Mouse (Mus musculus) adipocyte (in vitro differentiated cells): ENCODE measurements around the gene Ano8.

ENCODE experiments used
- DNase-seq: peaks from one replicate; pipeline ENCODE4 v3.0.0-alpha.2; 2016; ENCODE audit warnings: low spot score

Gene Ano8

DNA sequence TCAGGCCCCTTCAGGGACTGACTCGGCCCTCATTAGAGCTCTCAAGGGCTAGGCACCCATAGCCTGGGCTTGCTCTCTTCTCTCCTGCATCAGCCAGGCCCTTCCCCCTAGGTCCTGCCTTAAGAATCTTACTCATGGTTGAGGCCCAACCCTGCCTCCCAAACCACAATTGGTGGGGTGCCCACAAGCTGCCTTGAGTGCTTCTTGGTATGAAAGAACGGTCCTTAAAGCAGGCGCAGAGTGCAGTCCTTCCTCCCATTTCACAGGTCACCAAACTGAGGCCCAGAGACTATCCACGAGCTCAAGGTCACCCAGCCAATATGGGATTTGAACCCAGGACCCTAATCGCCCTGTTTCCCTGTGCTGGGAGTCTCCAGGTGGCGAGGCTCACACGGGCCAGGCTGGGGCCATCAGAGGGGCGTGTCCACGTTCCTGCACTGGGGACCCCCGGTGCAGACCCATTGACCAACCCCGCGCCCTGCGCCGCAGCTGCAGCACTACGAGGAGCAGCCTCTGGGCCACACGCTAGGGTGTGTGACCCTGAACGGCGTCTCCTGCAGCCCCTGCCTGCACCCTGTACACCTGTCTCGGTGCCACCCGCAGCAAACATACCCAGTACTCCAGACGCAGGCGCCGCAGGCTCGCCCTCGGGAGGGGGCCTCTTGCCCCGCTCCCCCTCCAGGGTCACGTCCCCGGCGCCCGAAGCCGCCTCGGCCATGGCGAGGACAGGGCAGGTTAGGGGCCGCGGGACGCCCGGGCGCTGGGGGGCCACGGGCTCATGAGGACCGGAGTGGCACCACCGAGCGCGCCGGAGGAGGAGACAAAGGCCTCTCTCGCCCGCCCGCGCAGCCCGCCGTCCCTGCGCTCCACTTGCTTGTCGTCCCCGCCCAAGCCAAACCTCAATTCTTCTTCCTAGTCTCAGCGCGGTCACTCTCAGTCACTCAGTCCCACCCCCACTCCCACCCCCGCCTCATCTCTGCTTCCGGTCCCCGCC lies at the start of gene Ano8:
TSS of gene Ano8 (minus strand) at position 822 of the 994 bp plus-strand sequence.
- peak; percentile 87 for DNase-seq

DNA sequence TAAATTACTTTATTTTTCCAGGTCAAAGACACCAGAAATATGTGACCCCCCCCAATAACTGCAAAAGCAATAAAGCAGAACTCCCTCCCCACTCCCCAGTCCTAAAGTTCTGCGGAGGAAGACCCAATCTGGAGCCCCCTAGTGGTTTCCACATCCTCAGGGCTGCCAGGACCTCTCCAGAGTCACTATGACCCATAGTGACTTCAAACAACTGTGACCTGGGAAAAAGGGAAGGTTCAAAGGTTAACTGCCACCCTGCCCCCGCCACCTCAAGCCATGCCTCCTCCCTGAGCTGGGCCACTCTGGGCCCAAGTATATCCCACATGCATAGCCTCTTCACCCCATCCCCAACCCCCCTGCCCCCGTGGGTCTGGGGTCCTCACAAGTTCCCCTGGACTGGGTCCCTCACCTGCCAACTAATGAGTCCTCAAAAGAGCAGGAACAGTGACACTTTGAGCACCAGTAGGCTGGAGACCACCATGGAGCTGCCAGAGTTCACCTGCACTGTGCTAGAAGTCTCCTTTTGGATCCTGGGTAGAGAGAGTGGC lies 48.6 kb upstream of the Ano8 start:
- DNase-seq, result no peak

DNA sequence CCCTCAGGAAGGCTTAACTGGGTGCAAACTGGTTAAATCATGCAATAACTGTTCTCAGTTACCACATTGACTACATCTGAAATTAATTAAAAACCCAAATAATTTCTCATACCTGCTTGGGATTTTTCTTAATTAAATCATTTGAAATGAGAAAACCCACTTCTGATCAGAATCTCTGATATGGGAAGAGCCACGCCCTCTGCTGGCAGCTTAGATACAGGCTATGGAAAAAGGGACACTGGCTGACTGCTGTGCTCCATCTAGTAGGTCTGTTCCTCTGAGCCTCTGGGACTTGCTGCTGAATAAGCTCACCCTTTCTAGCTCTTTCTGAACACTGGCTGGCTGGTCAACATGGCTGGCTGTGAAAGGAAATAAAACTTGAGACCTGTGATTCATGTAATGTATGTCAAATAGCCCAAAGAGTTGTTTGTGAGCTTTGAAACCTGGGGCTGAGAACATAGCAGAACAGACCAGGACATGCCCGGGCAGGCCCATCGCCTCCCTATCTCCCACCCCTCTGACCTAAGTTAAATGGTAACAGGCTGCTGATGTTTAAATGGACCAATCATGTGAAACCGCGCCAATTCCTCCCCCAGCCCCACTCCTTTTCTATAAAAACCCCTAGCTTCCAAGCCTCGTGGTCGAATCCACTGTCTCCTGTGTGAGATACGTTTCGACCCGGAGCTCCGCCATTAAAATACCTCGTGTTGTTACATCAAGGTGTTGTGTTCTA lies 45.1 kb upstream of the Ano8 start:
- peak; percentile 50 for DNase-seq

DNA sequence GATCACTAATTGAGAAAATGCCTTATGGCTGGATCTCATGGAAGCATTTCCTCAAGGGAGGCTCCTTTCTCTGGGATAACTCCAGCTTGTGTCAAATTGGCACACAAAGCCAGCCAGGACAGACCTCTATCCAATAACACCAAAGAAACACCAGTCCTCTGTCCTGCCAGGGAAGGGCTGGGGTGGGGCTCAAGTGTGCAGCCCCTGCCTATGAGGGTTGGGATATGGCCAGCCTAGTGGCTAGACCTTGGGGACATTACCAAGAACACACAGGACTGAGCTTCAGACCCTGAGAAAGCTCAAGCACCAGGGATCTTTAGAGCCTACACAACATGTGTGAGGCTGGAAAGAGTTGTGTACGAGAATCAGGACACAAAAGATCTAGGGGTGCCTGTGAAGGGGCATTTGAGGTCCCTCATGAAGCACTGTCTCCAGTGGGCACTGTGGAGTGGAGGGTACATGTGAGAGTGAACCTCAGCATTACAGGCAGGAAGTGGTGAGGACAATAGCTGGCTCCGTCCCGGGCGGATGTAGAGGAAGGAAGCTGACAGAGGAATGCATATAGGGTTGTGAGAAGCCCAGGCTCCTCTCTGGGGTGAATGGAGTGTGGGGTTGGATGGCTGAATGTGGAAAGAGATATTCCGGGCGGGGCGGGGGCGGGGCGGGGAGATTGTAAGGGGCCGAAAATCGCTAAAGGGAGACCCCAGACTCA lies 42.8 kb upstream of the Ano8 start:
- no peak for DNase-seq

DNA sequence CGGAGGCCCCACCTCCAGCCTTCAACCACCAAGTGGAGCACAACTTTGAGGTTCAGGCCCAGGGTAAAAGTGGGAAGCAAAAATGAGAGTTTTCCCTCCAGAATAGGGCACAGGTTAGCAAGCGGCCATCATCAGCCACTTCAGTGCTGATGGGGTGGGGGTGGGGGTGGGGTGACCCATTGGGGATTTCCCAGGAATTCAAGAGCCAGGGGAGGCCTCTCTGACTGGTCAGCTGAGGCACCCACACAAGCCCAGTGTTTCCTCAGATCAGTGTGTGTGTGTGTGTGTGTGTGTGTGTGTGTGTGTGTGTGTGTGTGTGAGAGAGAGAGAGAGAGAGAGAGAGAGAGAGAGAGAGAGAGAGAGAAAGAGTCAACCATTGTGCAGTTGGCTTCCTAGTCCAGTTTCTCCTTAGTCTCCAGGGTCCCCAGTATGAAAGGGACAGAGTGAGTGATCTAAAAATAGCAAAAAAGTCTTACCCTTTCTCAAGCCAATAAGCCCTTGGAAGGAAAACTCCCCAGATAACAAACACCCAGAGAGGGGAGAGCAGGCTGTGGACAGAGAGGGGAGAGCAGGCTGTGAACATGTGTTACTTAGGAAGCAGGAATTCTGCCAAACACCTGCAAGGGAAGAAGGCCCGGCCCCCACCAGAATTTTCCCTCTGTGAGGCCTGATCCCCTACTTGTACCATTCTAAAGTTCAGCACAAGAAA lies 41.6 kb upstream of the Ano8 start:
- DNase-seq, result no peak

DNA sequence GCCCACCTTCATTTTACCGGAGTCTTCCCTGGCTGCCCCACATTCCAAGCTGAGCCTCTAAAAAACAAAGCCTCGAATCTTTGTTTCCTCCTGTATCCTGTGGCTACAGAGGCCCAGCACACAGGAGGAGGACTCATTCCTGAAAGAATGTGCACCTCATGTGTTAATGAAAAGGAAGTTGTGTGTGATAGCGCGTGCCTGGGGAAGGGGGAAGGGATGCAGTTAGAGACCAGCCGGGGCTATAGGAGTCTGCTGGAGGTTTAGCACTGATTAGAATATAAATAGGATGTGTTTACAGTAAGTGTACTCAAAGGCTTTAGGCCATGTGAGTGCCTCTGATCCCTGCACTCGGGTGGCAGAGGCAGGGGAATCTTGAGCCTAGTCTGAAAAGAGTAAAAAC lies 40.5 kb upstream of the Ano8 start:
- DNase-seq, result no peak

DNA sequence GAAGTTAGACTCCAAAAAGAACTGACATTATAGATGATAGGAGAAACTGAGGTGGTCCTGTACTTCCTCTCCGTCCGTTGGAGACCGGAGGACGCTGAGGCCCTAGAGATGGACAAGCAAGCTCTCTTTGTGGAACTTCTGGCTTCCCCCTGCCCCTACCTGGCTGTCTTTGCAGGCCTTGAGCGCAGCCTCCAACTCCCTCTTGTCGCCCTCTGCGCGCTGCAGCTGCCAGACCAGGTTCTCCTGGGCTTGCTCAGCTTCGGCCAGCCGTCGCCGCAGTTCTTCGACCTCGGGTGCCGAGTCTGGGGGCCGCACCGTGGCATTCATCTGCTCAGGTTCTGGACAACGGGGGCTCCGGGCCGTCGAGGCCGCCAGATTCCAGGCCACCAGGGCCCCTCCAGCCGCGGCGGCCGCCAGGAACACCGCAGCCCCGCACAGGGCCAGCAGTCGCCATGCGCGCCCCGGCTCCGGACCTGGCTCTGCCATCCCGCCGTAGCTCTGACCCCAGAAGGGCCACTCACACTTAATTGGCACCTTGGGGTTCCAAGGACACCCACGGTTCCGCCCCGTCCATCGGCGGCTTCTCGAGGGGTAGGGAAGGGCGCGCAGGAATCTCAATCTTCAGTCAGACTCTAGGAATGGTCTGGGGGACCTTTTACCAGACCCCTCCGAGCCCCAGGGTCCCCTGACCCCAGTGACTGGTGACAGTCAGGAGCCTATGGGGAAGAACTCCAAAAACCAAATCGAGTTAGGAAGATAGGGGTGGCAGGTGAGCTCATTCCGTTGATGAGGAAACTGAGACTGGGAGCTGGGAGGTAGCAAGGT lies 39.7 kb upstream of the Ano8 start, which contains the start of gene Ccdc194:
TSS of gene Ccdc194 (minus strand) at position 486 of the 825 bp plus-strand sequence.
- DNase-seq, result no peak

DNA sequence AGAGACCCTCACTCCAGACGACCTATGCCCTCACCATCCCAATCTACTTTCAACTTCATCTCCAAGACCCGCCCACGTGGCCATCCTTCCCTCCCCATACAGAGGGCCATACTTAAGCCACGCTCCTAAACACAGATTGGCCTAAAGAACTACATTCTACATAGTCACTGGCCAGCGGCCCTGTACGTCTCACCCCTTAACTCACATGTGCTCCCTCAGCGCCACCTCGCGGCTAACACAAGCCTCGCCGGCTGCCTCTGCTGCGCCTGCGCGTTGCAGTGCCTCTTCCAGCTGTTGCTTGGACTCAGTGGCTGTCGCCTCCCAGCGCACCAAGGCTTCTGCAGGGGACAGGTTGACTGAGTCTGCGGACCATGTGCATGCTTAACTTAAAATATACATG lies 35.9 kb upstream of the Ano8 start:
- peak; percentile 97 for DNase-seq

DNA sequence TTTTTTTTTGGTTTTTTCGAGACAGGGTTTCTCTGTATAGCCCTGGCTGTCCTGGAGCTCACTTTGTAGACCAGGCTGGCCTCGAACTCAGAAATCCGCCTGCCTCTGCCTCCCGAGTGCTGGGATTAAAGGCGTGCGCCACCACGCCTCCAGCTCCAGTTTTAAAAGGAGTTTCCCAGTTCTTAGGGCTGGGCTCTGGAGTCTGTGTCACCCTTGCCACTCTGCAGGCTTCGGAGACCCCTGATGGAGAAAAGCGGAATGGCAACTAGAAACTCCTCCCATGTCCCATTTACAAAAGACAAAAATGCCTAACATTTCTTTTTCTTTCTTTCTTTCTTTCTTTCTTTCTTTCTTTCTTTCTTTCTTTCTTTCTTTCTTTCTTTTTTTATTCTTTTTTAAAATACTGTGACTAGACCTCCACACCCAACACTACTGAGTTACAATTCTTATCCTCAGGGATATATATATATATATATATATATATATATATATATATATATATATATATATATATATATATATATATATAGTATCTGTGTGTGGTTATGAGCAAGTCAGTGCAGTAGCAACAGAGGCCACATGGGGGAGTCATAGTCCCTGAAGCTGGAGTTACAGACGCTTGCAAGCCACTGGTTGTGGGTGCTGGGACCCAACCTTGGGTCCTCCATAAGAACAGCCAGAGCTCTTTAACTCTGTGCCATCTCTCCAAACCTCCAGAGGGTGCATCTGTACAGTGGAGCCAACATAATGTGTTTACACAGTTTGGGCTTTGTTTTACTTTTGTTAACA lies 33.5 kb upstream of the Ano8 start:
- DNase-seq, result peak; percentile 89

DNA sequence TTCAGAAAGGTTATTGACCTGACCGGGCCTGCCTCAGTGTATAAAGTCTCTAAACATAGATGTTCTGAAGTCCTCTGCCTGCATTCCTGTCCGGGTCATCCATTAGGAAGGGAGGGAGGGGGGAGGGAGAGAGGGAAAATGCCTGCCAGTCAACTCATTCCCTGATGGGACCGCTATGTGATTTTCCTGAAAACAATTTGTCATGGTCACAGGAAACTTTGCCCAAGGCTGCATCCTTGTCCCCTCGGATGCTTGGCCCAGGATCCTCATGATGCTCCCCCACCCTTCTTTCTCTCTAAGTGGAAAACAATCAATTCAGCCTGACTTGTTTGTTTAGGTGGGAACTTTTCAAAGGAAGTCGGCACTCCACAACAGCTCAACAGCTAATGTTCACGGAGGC lies 31.0 kb upstream of the Ano8 start:
- DNase-seq, result no peak

DNA sequence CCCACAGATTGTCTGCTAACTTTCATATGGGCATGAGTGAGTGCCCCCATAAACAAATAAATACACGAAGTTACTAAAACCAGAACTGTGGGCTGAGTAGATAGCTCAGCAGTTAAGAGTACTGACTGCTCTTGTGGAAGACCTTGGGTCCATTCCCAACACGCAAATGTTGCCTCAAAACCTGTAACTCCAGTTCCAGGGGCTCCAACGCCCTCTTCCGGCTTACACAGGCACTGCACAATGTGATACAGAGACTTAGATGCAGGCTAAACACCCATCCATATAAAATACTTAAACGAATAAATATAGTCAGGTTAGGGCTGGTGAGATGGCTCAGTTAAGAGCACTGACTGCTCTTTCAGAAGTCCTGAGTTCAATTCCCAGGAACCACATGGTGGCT lies 29.3 kb upstream of the Ano8 start:
- no peak for DNase-seq

DNA sequence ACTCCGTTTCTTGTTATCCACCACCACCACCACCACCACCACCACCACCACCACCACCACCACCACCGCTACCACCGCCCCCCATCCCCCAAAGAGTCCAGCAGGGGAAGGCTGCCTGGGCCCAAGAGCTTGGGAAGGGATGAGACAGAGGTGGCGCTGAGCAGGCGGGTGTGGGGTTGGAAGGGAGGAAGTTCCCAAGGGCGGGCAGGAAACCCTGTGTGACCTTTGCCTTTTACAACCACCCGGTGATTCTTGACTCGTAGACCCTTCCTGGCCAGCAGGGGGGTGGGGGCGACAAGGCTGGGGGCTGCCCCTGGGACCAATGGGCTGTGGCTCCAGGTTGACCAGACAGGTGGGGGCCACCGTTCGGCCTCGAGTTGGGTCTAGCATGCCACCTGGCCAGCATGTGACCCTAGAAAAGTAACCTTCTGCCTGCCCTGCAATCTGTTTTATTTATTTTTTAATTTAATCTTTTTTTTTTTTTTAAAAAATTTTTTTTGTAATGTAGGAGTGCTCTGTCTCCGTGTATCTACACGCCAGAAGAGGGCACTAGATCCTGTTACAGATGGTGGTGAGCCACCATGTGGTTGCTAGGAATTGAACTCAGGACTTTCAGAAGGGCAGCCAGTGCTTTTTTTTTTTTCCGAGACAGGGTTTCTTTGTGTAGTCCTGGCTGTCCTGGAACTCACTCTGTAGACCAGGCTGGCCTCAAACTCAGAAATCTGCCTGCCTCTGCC lies 27.4 kb upstream of the Ano8 start:
- DNase-seq, result no peak

DNA sequence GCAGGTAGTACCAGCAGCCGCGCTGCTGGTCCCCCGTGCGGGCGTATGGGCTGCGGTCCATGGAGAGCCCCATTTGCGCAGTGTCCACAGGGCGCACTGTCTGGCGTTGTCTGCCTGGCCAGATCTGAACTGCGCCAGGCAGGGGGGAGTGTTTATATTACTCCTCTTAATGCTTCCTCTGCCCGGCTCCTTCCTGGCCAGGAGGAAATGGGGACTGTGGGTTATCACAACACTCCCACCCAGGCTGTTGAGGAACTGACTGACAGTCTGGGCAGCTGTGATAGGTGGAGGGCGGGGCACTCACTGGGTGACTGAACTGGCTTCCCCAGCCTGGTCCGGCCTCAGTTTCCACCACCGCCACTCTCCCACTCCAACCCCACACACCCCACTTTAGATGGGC lies 25.9 kb upstream of the Ano8 start, which contains the start of gene Plvap:
TSS of gene Plvap (minus strand) at position 109 of the 400 bp plus-strand sequence.
- no peak for DNase-seq

DNA sequence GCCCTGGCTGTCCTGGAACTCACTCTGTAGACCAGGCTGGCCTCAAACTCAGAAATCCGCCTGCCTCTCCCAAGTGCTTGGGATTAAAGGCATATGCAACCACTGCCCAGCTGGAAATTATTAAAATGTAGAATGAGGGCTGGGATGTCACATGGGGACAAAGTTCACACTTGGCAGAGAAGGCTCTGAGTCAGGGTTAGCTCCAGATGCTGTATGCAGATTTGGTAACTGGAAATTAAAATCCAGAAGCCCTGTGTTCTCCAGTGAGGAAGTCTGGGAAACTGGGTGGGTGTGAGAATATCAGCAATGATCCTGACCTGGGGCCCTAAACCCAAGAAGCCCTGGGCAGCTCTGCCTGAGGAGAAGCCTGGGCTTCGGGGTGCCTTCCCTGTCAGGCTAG lies 23.6 kb upstream of the Ano8 start:
- DNase-seq, result peak; percentile 86

DNA sequence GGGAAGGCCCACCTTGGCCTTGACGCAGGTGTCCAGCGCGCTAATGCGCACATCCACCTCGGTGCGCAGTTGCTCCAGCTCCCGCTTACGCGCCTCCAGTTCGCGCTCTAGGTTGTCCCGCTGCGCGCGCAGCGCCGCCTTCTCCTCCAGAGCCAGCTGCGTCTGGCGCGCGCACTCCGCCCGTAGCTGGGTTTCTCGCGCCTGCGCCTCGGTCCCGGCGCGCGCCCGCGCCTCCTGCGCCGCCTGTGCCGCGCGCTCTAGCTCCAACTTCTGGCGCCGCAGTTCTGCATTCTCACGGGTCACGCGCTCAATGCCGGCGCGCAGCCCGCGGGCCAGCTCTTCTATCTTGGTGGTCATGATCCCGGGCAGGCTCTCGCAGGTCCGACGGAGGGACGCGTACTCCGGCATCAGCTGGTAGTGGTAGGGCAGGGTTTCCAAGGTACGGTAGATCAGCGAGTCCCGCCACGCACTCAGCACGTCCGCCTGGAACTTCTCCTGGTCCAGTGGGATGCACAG lies 21.9 kb upstream of the Ano8 start:
- DNase-seq, result no peak

DNA sequence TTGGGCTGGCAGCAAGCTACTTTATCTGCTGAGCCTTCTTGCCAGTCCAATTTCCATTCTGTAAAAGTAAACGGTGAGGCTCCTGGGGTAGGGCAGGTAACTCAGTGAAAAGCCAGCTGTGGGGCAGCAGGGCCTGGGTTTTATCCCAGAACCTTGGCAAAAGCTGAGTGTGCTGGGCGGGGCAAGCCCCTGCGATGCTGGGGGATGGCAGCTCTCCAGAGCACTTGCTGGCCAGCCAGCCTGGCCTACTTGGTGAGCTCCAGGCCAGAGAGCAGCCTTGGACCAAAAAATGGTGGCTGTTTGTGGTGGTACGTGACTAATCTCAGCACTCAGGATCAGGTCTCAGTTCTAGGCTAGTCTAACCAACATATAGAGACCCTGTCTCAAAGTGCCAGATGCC lies 20.2 kb upstream of the Ano8 start:
- peak; percentile 69 for DNase-seq

DNA sequence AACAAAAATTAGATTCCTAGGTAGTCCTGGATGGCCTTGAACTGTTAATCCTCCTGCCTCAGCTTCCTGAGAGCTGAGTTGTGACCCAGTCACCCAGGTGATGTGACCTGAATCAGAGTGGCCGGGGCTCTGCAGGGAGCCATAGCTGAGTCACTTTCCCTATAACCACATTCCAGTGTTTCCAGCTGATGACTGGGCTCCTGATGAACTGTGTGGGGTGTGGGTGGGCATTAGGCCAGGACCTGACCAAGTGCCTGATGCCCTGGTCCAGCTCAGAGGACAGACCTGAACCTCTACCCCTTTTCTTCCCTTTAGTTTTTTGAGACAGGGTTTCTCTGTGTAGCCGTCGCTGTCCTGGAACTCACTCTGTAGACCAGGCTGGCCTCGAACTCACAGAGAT lies 19.6 kb upstream of the Ano8 start:
- DNase-seq, result no peak

DNA sequence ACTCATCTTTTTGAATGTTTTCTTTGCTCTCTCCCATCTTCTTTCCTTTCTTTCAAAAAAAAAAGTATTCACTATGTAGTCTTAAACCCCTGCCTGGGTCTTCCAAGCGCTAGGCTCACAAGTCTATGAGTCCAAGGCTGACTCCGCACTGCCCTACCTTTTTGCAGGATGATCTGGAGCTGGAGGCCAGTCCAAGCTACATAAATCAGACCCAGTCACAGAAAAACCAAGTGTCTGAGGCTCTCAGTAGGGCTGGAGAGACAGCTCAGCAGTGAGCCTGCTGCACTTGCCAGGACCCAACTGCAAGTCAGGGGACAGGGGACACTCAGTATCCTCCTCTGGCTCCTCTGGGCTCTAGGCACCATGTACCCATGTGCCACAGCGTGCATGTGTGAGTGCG lies 18.6 kb upstream of the Ano8 start:
- DNase-seq, result no peak
